Mouse (Mus musculus): ENCODE results near the gene Mcam.

DNA sequence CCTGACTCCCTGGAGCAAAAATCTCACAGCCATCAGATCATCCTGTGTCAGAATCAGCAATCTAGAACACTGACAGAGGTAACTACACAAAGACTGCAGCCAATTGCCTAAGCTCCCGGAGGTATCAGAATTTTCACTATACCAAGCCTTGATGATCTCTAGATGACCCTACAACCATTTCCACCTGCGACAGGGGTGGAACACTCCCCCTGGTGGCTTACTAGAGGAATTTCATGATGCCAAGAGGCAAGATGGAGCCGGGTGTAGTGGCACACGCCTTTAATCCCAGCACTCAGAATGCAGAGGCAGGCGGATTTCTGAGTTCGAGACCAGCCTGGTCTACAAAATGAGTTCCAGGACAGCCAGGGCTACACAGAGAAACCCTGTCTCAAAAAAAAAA is 10.0 kb upstream of the Mcam start:
- TF ChIP-seq CTCF (IDR thresholded peaks at IDR 0.05) (peak; percentile 72), EP300 (IDR thresholded peaks at IDR 0.05) (no peak)

Data from lung, postnatal 0 days (tissue).